Mouse (Mus musculus): ENCODE measurements around the gene Hnrnpll. TPM values are rescaled to one million over a fixed set of nuclear protein-coding genes. Genes with fewer than 3 reads are reported as not detected.
A peak's percentile ranks its signal among the peaks of the same experiment; 100 is the strongest.

Gene Hnrnpll
- 51.5 and 53.4 TPM in 2 replicates for polyA plus RNA-seq (2014; fragmentation: Nextera tagmentation; extraction: Ambion mirVana)

GRCm38 (mm10) chr17:80061783-80062619 is at the start of gene Hnrnpll:
Hnrnpll (minus strand) TSS chr17:80062334.
- Histone ChIP-seq H3K4me3 (ENCODE audit: low read depth, low read length) (peak within 1 kb of the TSS; percentile 79), H3K36me3 (ENCODE audit: control insufficient read depth, insufficient read depth, low read length) (no peaks in the 10 kb centered on the region), H3K9ac (ENCODE audit: low read depth, low read length) (peak within 1 kb of the TSS; percentile 97), H3K9me3 (replicated peaks; ENCODE audit: control insufficient read depth, low read length) (no peaks in the 10 kb centered on the region), H3K4me2 (peak within 1 kb of the TSS; percentile 92), H3K27ac (ENCODE audit: low read depth, low read length) (peak within 1 kb of the TSS; percentile 99), H3K4me1 (ENCODE audit: control insufficient read depth, insufficient read depth, low read length) (peaks cover 6% of the 10 kb centered on the region; the same call in 1 of the 2 replicates), H3K27me3 (ENCODE audit: control insufficient read depth, insufficient read depth, low read length) (no peaks in the 10 kb centered on the region)
- peak; percentile 95 for ATAC-seq (replicated peaks; ENCODE audit: insufficient number of reproducible peaks, low FRiP score, low TSS enrichment)
- WGBS (ENCODE audit: insufficient replicate concordance): under 1% methylated on average over 91 of the region's 97 CpGs

- H3K4me2 ChIP-seq: no peak overlapping the region
- H3K27me3 ChIP-seq (ENCODE audit: control insufficient read depth, insufficient read depth, low read length): no peaks in the 10 kb centered on the region
- H3K4me1 ChIP-seq (ENCODE audit: control insufficient read depth, insufficient read depth, low read length): no peaks in the 10 kb centered on the region
- no peak for ATAC-seq (replicated peaks; ENCODE audit: insufficient number of reproducible peaks, low FRiP score, low TSS enrichment)
- H3K36me3 ChIP-seq (ENCODE audit: control insufficient read depth, insufficient read depth, low read length): no peaks in the 10 kb centered on the region
- H3K4me3 ChIP-seq (ENCODE audit: low read depth, low read length): no peak overlapping the region
- H3K9me3 ChIP-seq (replicated peaks; ENCODE audit: control insufficient read depth, low read length): no peaks in the 10 kb centered on the region
- H3K9ac ChIP-seq (ENCODE audit: low read depth, low read length): no peak overlapping the region
- WGBS (ENCODE audit: insufficient replicate concordance): 79% methylated on average over 10 of the region's 10 CpGs
- no peak overlapping the region for H3K27ac ChIP-seq (ENCODE audit: low read depth, low read length)
Measured at GRCm38 (mm10) chr17:80105348-80105978, 43.3 kb upstream of the Hnrnpll start.

GRCm38 (mm10) chr17:80099823-80100222 is 37.7 kb upstream of the Hnrnpll start:
- Histone ChIP-seq H3K27me3 (ENCODE audit: control insufficient read depth, insufficient read depth, low read length) (no peaks in the 10 kb centered on the region), H3K9ac (ENCODE audit: low read depth, low read length) (no peak overlapping the region), H3K4me2 (no peak overlapping the region), H3K9me3 (replicated peaks; ENCODE audit: control insufficient read depth, low read length) (no peaks in the 10 kb centered on the region), H3K4me3 (ENCODE audit: low read depth, low read length) (no peak overlapping the region), H3K4me1 (ENCODE audit: control insufficient read depth, insufficient read depth, low read length) (peaks cover 6% of the 10 kb centered on the region; the same call in 1 of the 2 replicates), H3K36me3 (ENCODE audit: control insufficient read depth, insufficient read depth, low read length) (no peaks in the 10 kb centered on the region), H3K27ac (ENCODE audit: low read depth, low read length) (no peak overlapping the region)
- WGBS (ENCODE audit: insufficient replicate concordance): 80% methylated on average over 6 of the region's 6 CpGs
- no peak for ATAC-seq (replicated peaks; ENCODE audit: insufficient number of reproducible peaks, low FRiP score, low TSS enrichment)

GRCm38 (mm10) chr17:80097221-80097620 is 35.1 kb upstream of the Hnrnpll start:
- no peak for ATAC-seq (replicated peaks; ENCODE audit: insufficient number of reproducible peaks, low FRiP score, low TSS enrichment)
- Histone ChIP-seq H3K9ac (ENCODE audit: low read depth, low read length) (no peak overlapping the region), H3K27me3 (ENCODE audit: control insufficient read depth, insufficient read depth, low read length) (no peaks in the 10 kb centered on the region; the same call in 1 of the 2 replicates), H3K4me3 (ENCODE audit: low read depth, low read length) (no peak overlapping the region), H3K4me1 (ENCODE audit: control insufficient read depth, insufficient read depth, low read length) (peaks cover 6% of the 10 kb centered on the region; the same call in 1 of the 2 replicates), H3K27ac (ENCODE audit: low read depth, low read length) (no peak overlapping the region), H3K9me3 (replicated peaks; ENCODE audit: control insufficient read depth, low read length) (no peaks in the 10 kb centered on the region), H3K36me3 (ENCODE audit: control insufficient read depth, insufficient read depth, low read length) (no peaks in the 10 kb centered on the region), H3K4me2 (no peak overlapping the region)
- WGBS (ENCODE audit: insufficient replicate concordance): 64% methylated on average over 2 of the region's 2 CpGs

GRCm38 (mm10) chr17:80096720-80097114 is 34.6 kb upstream of the Hnrnpll start:
- no peak overlapping the region for H3K27ac ChIP-seq (ENCODE audit: low read depth, low read length)
- H3K9ac ChIP-seq (ENCODE audit: low read depth, low read length): no peak overlapping the region
- no peak for ATAC-seq (replicated peaks; ENCODE audit: insufficient number of reproducible peaks, low FRiP score, low TSS enrichment)
- H3K36me3 ChIP-seq (ENCODE audit: control insufficient read depth, insufficient read depth, low read length): no peaks in the 10 kb centered on the region
- H3K27me3 ChIP-seq (ENCODE audit: control insufficient read depth, insufficient read depth, low read length): no peaks in the 10 kb centered on the region; the same call in 1 of the 2 replicates
- H3K9me3 ChIP-seq (replicated peaks; ENCODE audit: control insufficient read depth, low read length): no peaks in the 10 kb centered on the region
- 88% methylated on average over 8 of the region's 8 CpGs for WGBS (ENCODE audit: insufficient replicate concordance)
- H3K4me3 ChIP-seq (ENCODE audit: low read depth, low read length): no peak overlapping the region
- peaks cover 6% of the 10 kb centered on the region; the same call in 1 of the 2 replicates for H3K4me1 ChIP-seq (ENCODE audit: control insufficient read depth, insufficient read depth, low read length)
- no peak overlapping the region for H3K4me2 ChIP-seq

- no peak for ATAC-seq (replicated peaks; ENCODE audit: insufficient number of reproducible peaks, low FRiP score, low TSS enrichment)
Measured at GRCm38 (mm10) chr17:80096043-80096719, 34.0 kb upstream of the Hnrnpll start.

GRCm38 (mm10) chr17:80095254-80095899 is 33.2 kb upstream of the Hnrnpll start:
- Histone ChIP-seq H3K9me3 (replicated peaks; ENCODE audit: control insufficient read depth, low read length) (no peaks in the 10 kb centered on the region), H3K4me2 (peak overlapping the region; percentile 60), H3K4me3 (ENCODE audit: low read depth, low read length) (no peak overlapping the region), H3K4me1 (ENCODE audit: control insufficient read depth, insufficient read depth, low read length) (peaks cover 6% of the 10 kb centered on the region; the same call in 1 of the 2 replicates), H3K27me3 (ENCODE audit: control insufficient read depth, insufficient read depth, low read length) (no peaks in the 10 kb centered on the region; the same call in 1 of the 2 replicates), H3K27ac (ENCODE audit: low read depth, low read length) (no peak overlapping the region), H3K36me3 (ENCODE audit: control insufficient read depth, insufficient read depth, low read length) (no peaks in the 10 kb centered on the region), H3K9ac (ENCODE audit: low read depth, low read length) (0 out of 2 replicates have a peak overlapping the region, but pooled peaks have one; percentile 56)
- ATAC-seq (replicated peaks; ENCODE audit: insufficient number of reproducible peaks, low FRiP score, low TSS enrichment): no peak
- 78% methylated on average over 9 of the region's 9 CpGs for WGBS (ENCODE audit: insufficient replicate concordance)

More at GRCm38 (mm10) chr17:80096043-80096719, 34.0 kb upstream of the Hnrnpll start:
- peak overlapping the region; percentile 25 for H3K4me3 ChIP-seq (ENCODE audit: low read depth, low read length)
- H3K9ac ChIP-seq (ENCODE audit: low read depth, low read length): 0 out of 2 replicates have a peak overlapping the region, but pooled peaks have one; percentile 56
- peaks cover 6% of the 10 kb centered on the region; the same call in 1 of the 2 replicates for H3K4me1 ChIP-seq (ENCODE audit: control insufficient read depth, insufficient read depth, low read length)
- no peaks in the 10 kb centered on the region for H3K36me3 ChIP-seq (ENCODE audit: control insufficient read depth, insufficient read depth, low read length)
- no peaks in the 10 kb centered on the region for H3K9me3 ChIP-seq (replicated peaks; ENCODE audit: control insufficient read depth, low read length)
- no peak overlapping the region for H3K27ac ChIP-seq (ENCODE audit: low read depth, low read length)
- 21% methylated on average over 20 of the region's 20 CpGs for WGBS (ENCODE audit: insufficient replicate concordance)
- H3K27me3 ChIP-seq (ENCODE audit: control insufficient read depth, insufficient read depth, low read length): no peaks in the 10 kb centered on the region; the same call in 1 of the 2 replicates
- H3K4me2 ChIP-seq: peak overlapping the region; percentile 60
